Mouse (Mus musculus) bone marrow, adult 2 months (tissue): ENCODE results near the gene Zfp503.

ENCODE experiments used
- CTCF ChIP-seq: fragments of 200-500 bp; IDR thresholded peaks from 2 replicates; pipeline ENCODE4 v1.5.1; 2011; ENCODE audit warnings: low read length, control low read depth; ENCODE audit not compliant: control insufficient read depth, insufficient read depth
- POLR2A ChIP-seq: fragments of 200-500 bp; IDR thresholded peaks from 2 replicates; pipeline ENCODE4 v1.6.1; 2011; ENCODE audit warnings: low read depth, mild to moderate bottlenecking, control low read depth, low read length, borderline replicate concordance; ENCODE audit not compliant: control insufficient read depth

DNA sequence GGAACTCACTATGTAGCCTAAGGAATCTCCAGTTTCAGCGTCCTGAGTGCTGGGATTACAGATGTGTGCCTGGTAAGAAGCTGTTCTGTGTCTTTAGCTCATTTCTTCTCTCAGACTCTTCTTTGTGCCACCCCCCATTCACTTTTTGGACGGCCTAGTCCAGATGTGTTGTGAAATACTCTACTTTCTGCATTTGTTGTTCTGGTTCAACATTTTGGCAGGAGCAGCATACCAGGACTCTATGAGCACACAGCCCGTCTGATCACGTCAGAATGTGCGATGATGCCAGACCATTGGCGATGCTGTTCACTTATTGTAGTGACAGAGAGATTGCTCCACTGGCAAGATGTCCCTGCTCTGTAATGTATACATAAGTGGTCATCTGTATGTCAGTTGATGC lies 17.6 kb upstream of the Zfp503 start:
- TF ChIP-seq CTCF (no peak), POLR2A (no peak)
